Mouse (Mus musculus) stomach, embryonic 14.5 days (tissue): ENCODE results near the gene Timm22. TPM values are rescaled to one million over a fixed set of nuclear protein-coding genes. Genes with fewer than 3 reads are reported as not detected.

Experiments
- ATAC-seq: fragments of 200-750 bp; cut with Nextera tagmentation; 2 replicates; pipeline ENCODE4 v1.8.0; 2017; ENCODE audit warnings: low read depth, moderate TSS enrichment; ENCODE audit not compliant: insufficient number of reproducible peaks, insufficient read depth, low FRiP score
- H3K27ac ChIP-seq: fragments of 300-500 bp; sonication (generic); 2 replicates; pipeline ENCODE4 v1.5.1; 2014; ENCODE audit warnings: mild to moderate bottlenecking, low read length, moderate library complexity, mixed read lengths
- H3K27me3 ChIP-seq: fragments of 300-500 bp; sonication (generic); 2 replicates; pipeline ENCODE4 v1.6.1; 2014; ENCODE audit warnings: low read length, control low read depth, mixed read lengths; ENCODE audit not compliant: control insufficient read depth, insufficient read depth
- H3K36me3 ChIP-seq: fragments of 300-500 bp; sonication (generic); 2 replicates; pipeline ENCODE4 v1.6.1; 2014; ENCODE audit warnings: mild to moderate bottlenecking, control low read depth, low read length, moderate library complexity, mixed read lengths; ENCODE audit not compliant: control insufficient read depth, insufficient read depth
- H3K4me1 ChIP-seq: fragments of 300-500 bp; sonication (generic); 2 replicates; pipeline ENCODE4 v1.6.1; 2014; ENCODE audit warnings: low read length, control low read depth, mixed read lengths; ENCODE audit not compliant: control insufficient read depth, insufficient read depth
- H3K4me2 ChIP-seq: fragments of 300-500 bp; sonication (generic); replicated peaks from 2 replicates; pipeline ENCODE4 v1.6.1; 2014; ENCODE audit warnings: low read depth, low read length, control low read depth
- H3K4me3 ChIP-seq: fragments of 300-500 bp; sonication (generic); 2 replicates; pipeline ENCODE4 v1.5.1; 2014; ENCODE audit warnings: low read depth, low read length, control low read depth
- H3K9ac ChIP-seq: fragments of 300-500 bp; sonication (generic); replicated peaks from 2 replicates; pipeline ENCODE4 v1.6.1; 2014; ENCODE audit warnings: low read depth, mild to moderate bottlenecking, control low read depth, low read length, moderate library complexity, mixed read lengths
- H3K9me3 ChIP-seq: fragments of 300-500 bp; sonication (generic); 2 replicates; pipeline ENCODE4 v1.6.1; 2016; ENCODE audit warnings: low read depth, low read length, control low read depth; ENCODE audit not compliant: control insufficient read depth
- WGBS: fragments of 180-500 bp; shearing (Covaris S2); extraction: QIAGEN DNeasy Blood & Tissue Kit; methylation state at CpG from one replicate; pipeline ENCODE4 v1.1.7; 2014; 5-methylcytosine and 5-hydroxymethylcytosine counted together
- polyA plus RNA-seq: library from polyadenylated mRNA; unstranded; fragments of >200 nt; fragmentation: Nextera tagmentation; extraction: Ambion mirVana; gene quantifications from 2 replicates; pipeline ENCODE4 v1.2.1, GENCODE M21; 2014

Timm22 gene
- polyA plus RNA-seq, 1 experiment from 2014 or later, result 115 TPM

GRCm38 (mm10) chr11:76449520-76450201, 42.9 kb downstream of the Timm22 start:
- peaks cover 18% of the 10 kb centered on the region for H3K4me1 ChIP-seq
- H3K27me3 ChIP-seq, result no peaks in the 10 kb centered on the region
- peak; percentile 53; the same call in 1 of the 2 replicates for ATAC-seq
- peaks cover 21% of the 10 kb centered on the region for H3K36me3 ChIP-seq
- H3K4me2 ChIP-seq, result no peak overlapping the region
- WGBS, result 31% methylated on average over 15 of the region's 15 CpGs
- no peaks in the 10 kb centered on the region for H3K9me3 ChIP-seq
- H3K4me3 ChIP-seq, result no peak overlapping the region
- no peak overlapping the region for H3K9ac ChIP-seq
- H3K27ac ChIP-seq, result peak overlapping the region; percentile 57; the same call in 1 of the 2 replicates

- H3K4me1 ChIP-seq, result peaks cover 18% of the 10 kb centered on the region
- no peak overlapping the region for H3K9ac ChIP-seq
- 30% methylated on average over 3 of the region's 3 CpGs for WGBS
Measured at GRCm38 (mm10) chr11:76450202-76450561, 43.4 kb downstream of the Timm22 start.

GRCm38 (mm10) chr11:76454492-76454891, 47.7 kb downstream of the Timm22 start:
- no peak for ATAC-seq
- Histone ChIP-seq H3K4me1 (peaks cover 14% of the 10 kb centered on the region), H3K27ac (no peak overlapping the region), H3K9ac (no peak overlapping the region), H3K9me3 (no peaks in the 10 kb centered on the region), H3K27me3 (no peaks in the 10 kb centered on the region), H3K4me2 (no peak overlapping the region), H3K36me3 (peaks cover 41% of the 10 kb centered on the region), H3K4me3 (no peak overlapping the region)
- 55% methylated on average over 5 of the region's 5 CpGs for WGBS

More at GRCm38 (mm10) chr11:76450202-76450561, 43.4 kb downstream of the Timm22 start:
- no peak for ATAC-seq
- peaks cover 23% of the 10 kb centered on the region for H3K36me3 ChIP-seq
- H3K27ac ChIP-seq, result peak overlapping the region; percentile 57; the same call in 1 of the 2 replicates
- H3K9me3 ChIP-seq, result no peaks in the 10 kb centered on the region
- H3K27me3 ChIP-seq, result no peaks in the 10 kb centered on the region
- no peak overlapping the region for H3K4me3 ChIP-seq
- no peak overlapping the region for H3K4me2 ChIP-seq

DNA sequence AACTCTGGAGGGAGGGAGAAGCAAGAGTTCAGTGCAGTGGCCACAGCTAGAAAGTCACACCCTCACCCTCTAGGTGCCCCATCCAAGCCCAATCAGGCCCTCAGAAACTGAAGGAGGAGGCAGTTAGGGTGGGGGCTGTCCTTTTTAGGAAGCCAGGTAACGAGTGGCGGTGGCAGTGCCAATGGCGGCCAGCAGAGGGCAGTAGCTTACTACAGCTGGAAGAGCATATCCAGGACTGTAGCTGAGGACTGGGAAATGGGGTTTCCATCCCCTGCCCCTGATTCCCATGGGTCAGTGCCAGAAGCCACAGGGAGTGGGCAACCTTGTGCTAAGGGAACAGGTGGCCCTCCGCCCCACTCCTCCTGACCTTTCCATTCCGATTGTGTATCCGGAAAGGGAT, 49.5 kb downstream of the Timm22 start:
- H3K36me3 ChIP-seq, result peaks cover 49% of the 10 kb centered on the region

DNA sequence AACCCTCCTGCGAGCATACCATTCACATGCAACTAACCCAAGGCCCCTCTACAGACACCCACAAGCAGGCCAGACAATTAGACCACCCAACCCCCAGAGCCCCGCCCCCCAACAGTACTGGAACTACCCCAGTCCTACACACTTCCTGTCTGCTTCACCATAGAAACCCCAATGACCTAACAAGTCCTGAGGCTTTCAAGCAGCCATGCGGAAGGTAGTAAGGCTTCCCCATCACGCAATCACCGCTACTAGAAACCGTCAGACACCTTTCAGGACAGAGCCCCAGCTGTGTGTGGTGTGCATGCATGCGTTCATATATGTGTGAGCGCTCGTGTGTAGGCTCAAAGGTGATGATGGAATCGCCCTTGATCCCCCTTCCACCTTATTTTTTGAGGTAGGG, 50.1 kb downstream of the Timm22 start:
- Histone ChIP-seq H3K9ac (no peak overlapping the region), H3K27me3 (no peaks in the 10 kb centered on the region), H3K36me3 (peaks cover 47% of the 10 kb centered on the region), H3K4me3 (no peak overlapping the region), H3K27ac (0 out of 2 replicates have a peak overlapping the region, but pooled peaks have one; percentile 7), H3K4me2 (no peak overlapping the region), H3K9me3 (no peaks in the 10 kb centered on the region), H3K4me1 (peaks cover 4% of the 10 kb centered on the region; the same call in 1 of the 2 replicates)
- 80% methylated on average over 10 of the region's 10 CpGs for WGBS
- ATAC-seq, result no peak

More for the DNA sequence above, 49.5 kb downstream of the Timm22 start:
- Histone ChIP-seq H3K27me3 (no peaks in the 10 kb centered on the region), H3K9ac (no peak overlapping the region), H3K9me3 (no peaks in the 10 kb centered on the region), H3K27ac (no peak overlapping the region), H3K4me3 (no peak overlapping the region), H3K4me2 (no peak overlapping the region), H3K4me1 (peaks cover 4% of the 10 kb centered on the region; the same call in 1 of the 2 replicates)
- peak; percentile 59; the same call in 1 of the 2 replicates for ATAC-seq
- WGBS, result 11% methylated on average over 6 of the region's 6 CpGs

DNA sequence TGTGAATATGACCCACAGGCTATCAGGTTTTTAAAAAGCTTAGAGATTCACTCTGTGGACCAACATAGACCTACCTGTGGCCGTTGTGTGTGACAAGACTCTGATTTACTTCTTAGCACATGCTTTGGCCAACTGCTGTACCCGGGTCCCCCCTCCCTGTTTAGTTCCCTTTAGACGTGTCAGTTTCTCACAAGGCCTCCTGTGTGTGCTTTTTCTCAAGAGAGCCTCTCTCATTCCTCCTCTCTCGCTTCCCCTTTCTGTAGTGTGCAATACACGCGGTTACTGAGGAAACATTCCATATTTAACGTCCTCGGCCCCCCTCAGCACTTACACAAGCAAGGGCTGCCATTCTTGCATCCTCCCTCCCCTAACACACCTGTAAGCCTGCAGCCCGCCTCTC, 52.0 kb downstream of the Timm22 start:
- Histone ChIP-seq H3K27ac (no peak overlapping the region), H3K27me3 (no peaks in the 10 kb centered on the region), H3K4me3 (no peak overlapping the region), H3K4me2 (no peak overlapping the region), H3K4me1 (peaks cover 4% of the 10 kb centered on the region; the same call in 1 of the 2 replicates), H3K9me3 (no peaks in the 10 kb centered on the region), H3K9ac (no peak overlapping the region), H3K36me3 (peaks cover 49% of the 10 kb centered on the region)
- 77% methylated on average over 9 of the region's 9 CpGs for WGBS
- ATAC-seq, result no peak

DNA sequence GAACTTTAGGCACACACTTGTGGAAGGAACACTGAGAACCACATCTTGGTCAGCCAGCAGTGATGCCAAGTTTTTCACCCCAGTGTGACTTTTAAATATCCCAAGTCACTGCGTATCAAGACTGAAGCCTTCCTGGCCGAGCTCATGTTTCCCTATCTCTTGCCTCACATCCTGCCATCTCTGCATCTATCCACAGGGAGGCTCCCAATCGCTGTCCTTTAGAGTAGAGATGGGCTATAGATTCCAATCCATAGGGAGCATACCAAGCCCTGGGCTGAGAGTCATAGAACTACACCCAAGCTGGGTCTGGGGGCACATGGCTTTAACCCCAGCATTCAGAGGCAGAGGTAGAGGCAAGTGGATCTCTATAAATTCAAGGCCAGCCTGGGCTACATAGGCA, 52.7 kb downstream of the Timm22 start:
- H3K4me1 ChIP-seq, result peaks cover 4% of the 10 kb centered on the region; the same call in 1 of the 2 replicates
- no peak for ATAC-seq
- no peak overlapping the region for H3K27ac ChIP-seq
- no peak overlapping the region for H3K9ac ChIP-seq
- H3K4me3 ChIP-seq, result no peak overlapping the region
- H3K4me2 ChIP-seq, result no peak overlapping the region
- peaks cover 50% of the 10 kb centered on the region for H3K36me3 ChIP-seq
- WGBS, result 66% methylated on average over 3 of the region's 3 CpGs
- no peaks in the 10 kb centered on the region for H3K9me3 ChIP-seq
- H3K27me3 ChIP-seq, result no peaks in the 10 kb centered on the region

GRCm38 (mm10) chr11:76461201-76461600, 54.4 kb downstream of the Timm22 start:
- no peak overlapping the region for H3K27ac ChIP-seq
- H3K4me1 ChIP-seq, result peaks cover 4% of the 10 kb centered on the region; the same call in 1 of the 2 replicates
- H3K4me2 ChIP-seq, result no peak overlapping the region
- no peak for ATAC-seq
- H3K9me3 ChIP-seq, result no peaks in the 10 kb centered on the region
- WGBS, result 57% methylated on average over 6 of the region's 6 CpGs
- peaks cover 39% of the 10 kb centered on the region; the same call in 1 of the 2 replicates for H3K36me3 ChIP-seq
- no peak overlapping the region for H3K9ac ChIP-seq
- no peak overlapping the region for H3K4me3 ChIP-seq
- H3K27me3 ChIP-seq, result no peaks in the 10 kb centered on the region
